Mouse (Mus musculus): Measurements from ENCODE around the gene Armc9. TPM values are rescaled to one million over a fixed set of nuclear protein-coding genes. Genes with fewer than 3 reads are reported as not detected.
A peak's percentile ranks its signal among the peaks of the same experiment; 100 is the strongest.

The Armc9 gene
- polyA plus RNA-seq (2011; ENCODE audit: insufficient read depth, insufficient read length, low replicate concordance, missing spikeins), result 8.5 and 9.6 TPM in 2 replicates

GRCm38 (mm10) chr1:86154133-86154823 is at the start of gene Armc9:
TSS of gene Armc9 (plus strand) at chr1:86154780.
- 0 out of 2 replicates have a peak, but pooled peaks have one; percentile 11 for TF ChIP-seq CTCF (IDR thresholded peaks at IDR 0.05; ENCODE audit: control insufficient read depth, insufficient read depth, low read length)
- TF ChIP-seq POLR2A (IDR thresholded peaks at IDR 0.05; ENCODE audit: borderline replicate concordance, control insufficient read depth, low read depth, low read length), result peak; percentile 90
- Histone ChIP-seq H3K4me1 (ENCODE audit: control insufficient read depth, insufficient read depth, low read length) (peaks cover 1% of the 10 kb centered on the region), H3K27ac (ENCODE audit: control insufficient read depth, insufficient read depth, low read depth, low read length, poor library complexity) (peak within 1 kb of the TSS; percentile 60), H3K4me3 (replicated peaks; ENCODE audit: control insufficient read depth, low read depth, low read length) (peak within 1 kb of the TSS; percentile 83)
- 2% methylated on average over 40 of the region's 40 CpGs for WGBS

DNA sequence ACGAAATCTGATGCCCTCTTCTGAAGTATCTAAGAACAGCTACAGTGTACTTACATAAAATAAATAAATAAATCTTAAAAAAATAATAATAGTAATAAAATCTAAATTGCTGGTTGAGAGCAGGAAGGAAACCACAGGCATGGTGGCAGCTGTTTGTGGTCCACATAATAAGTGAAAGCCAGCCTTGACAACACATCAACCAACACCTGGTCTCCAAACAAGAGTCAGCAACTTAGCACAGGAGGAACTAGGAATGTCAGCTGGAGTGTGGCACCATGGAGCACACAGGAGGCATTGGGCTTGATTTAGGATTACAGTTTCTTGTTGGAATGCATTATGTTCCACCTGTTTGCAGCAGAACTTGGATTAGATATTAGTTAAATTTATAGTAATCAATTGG is 49.5 kb upstream of the Armc9 start:
- WGBS, result 86% methylated on average over 1 of the region's 1 CpGs
- TF ChIP-seq POLR2A (IDR thresholded peaks at IDR 0.05; ENCODE audit: borderline replicate concordance, control insufficient read depth, low read depth, low read length) (no peak), CTCF (IDR thresholded peaks at IDR 0.05; ENCODE audit: control insufficient read depth, insufficient read depth, low read length) (no peak)
- H3K4me1 ChIP-seq (ENCODE audit: control insufficient read depth, insufficient read depth, low read length), result no peaks in the 10 kb centered on the region
- no peak overlapping the region for H3K4me3 ChIP-seq (replicated peaks; ENCODE audit: control insufficient read depth, low read depth, low read length)
- no peak overlapping the region for H3K27ac ChIP-seq (ENCODE audit: control insufficient read depth, insufficient read depth, low read depth, low read length, poor library complexity)

- no peaks in the 10 kb centered on the region for H3K4me1 ChIP-seq (ENCODE audit: control insufficient read depth, insufficient read depth, low read length)
- no peak within 1 kb of the TSS for H3K4me3 ChIP-seq (replicated peaks; ENCODE audit: control insufficient read depth, low read depth, low read length)
- H3K27ac ChIP-seq (ENCODE audit: control insufficient read depth, insufficient read depth, low read depth, low read length, poor library complexity), result no peak within 1 kb of the TSS
- WGBS, result 77% methylated on average over 6 of the region's 6 CpGs
- TF ChIP-seq CTCF (IDR thresholded peaks at IDR 0.05; ENCODE audit: control insufficient read depth, insufficient read depth, low read length) (no peak), POLR2A (IDR thresholded peaks at IDR 0.05; ENCODE audit: borderline replicate concordance, control insufficient read depth, low read depth, low read length) (no peak)
Observed at GRCm38 (mm10) chr1:86111779-86112178, 42.8 kb upstream of the Armc9 start, which contains the start of gene Htr2b. TSS of gene Htr2b (minus strand) at chr1:86111970.

DNA sequence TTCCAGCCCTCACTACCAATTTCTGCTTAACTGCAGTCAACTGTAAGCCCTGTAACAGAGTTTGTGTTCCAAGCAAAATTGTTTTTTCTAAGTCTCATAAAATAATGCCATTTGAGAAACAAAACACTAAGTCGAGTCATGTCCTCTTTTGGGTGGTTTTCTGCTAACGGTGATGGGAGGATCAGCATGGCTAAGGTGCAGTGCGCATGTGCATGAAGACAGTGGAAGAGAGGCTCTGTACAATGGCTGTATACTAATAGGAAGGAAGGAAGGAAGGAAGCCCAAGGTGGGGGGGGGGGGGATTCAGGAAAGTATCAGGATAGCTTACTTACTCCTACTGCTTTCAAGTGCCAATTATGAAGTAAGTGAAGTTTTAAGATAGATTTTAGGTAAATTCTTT is 40.4 kb upstream of the Armc9 start:
- Histone ChIP-seq H3K27ac (ENCODE audit: control insufficient read depth, insufficient read depth, low read depth, low read length, poor library complexity) (no peak overlapping the region), H3K4me1 (ENCODE audit: control insufficient read depth, insufficient read depth, low read length) (no peaks in the 10 kb centered on the region)

GRCm38 (mm10) chr1:86119549-86119948 is 35.0 kb upstream of the Armc9 start:
- TF ChIP-seq CTCF (IDR thresholded peaks at IDR 0.05; ENCODE audit: control insufficient read depth, insufficient read depth, low read length) (no peak), POLR2A (IDR thresholded peaks at IDR 0.05; ENCODE audit: borderline replicate concordance, control insufficient read depth, low read depth, low read length) (no peak)
- Histone ChIP-seq H3K4me1 (ENCODE audit: control insufficient read depth, insufficient read depth, low read length) (no peaks in the 10 kb centered on the region), H3K4me3 (replicated peaks; ENCODE audit: control insufficient read depth, low read depth, low read length) (no peak overlapping the region), H3K27ac (ENCODE audit: control insufficient read depth, insufficient read depth, low read depth, low read length, poor library complexity) (no peak overlapping the region)
- 91% methylated on average over 4 of the region's 4 CpGs for WGBS

More for the DNA sequence above, 40.4 kb upstream of the Armc9 start:
- TF ChIP-seq CTCF (IDR thresholded peaks at IDR 0.05; ENCODE audit: control insufficient read depth, insufficient read depth, low read length), result no peak
- no peak for TF ChIP-seq POLR2A (IDR thresholded peaks at IDR 0.05; ENCODE audit: borderline replicate concordance, control insufficient read depth, low read depth, low read length)
- WGBS, result 76% methylated on average over 3 of the region's 3 CpGs
- no peak overlapping the region for H3K4me3 ChIP-seq (replicated peaks; ENCODE audit: control insufficient read depth, low read depth, low read length)

DNA sequence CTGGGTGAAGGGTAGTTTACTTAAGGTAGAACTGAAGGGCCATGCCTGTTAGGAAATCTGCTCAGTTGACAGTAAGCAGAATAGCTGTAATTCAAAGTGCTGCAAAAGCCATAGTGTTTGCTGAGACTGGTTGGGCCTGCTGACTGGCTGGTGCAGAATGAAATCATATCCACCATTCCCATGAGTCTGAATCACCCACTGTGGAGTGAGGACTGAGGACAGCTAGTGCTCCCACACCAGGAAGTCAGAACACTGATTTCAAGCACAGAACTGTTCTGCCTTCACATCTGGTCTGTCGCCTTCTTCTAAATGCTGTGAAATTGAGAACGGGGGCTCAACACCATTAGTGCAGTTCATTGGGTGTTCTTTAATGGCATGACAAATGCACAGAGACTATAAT is 28.5 kb upstream of the Armc9 start:
- 95% methylated on average over 2 of the region's 2 CpGs for WGBS
- H3K4me1 ChIP-seq (ENCODE audit: control insufficient read depth, insufficient read depth, low read length), result no peaks in the 10 kb centered on the region
- no peak overlapping the region for H3K4me3 ChIP-seq (replicated peaks; ENCODE audit: control insufficient read depth, low read depth, low read length)
- TF ChIP-seq POLR2A (IDR thresholded peaks at IDR 0.05; ENCODE audit: borderline replicate concordance, control insufficient read depth, low read depth, low read length), result no peak
- TF ChIP-seq CTCF (IDR thresholded peaks at IDR 0.05; ENCODE audit: control insufficient read depth, insufficient read depth, low read length), result no peak
- H3K27ac ChIP-seq (ENCODE audit: control insufficient read depth, insufficient read depth, low read depth, low read length, poor library complexity), result no peak overlapping the region

GRCm38 (mm10) chr1:86133337-86133736 is 21.2 kb upstream of the Armc9 start, which contains the start of gene Gm21972:
TSS of gene Gm21972 (plus strand) at chr1:86133637.
- WGBS, result 93% methylated on average over 4 of the region's 4 CpGs
- Histone ChIP-seq H3K4me1 (ENCODE audit: control insufficient read depth, insufficient read depth, low read length) (no peaks in the 10 kb centered on the region), H3K4me3 (replicated peaks; ENCODE audit: control insufficient read depth, low read depth, low read length) (no peak within 1 kb of the TSS), H3K27ac (ENCODE audit: control insufficient read depth, insufficient read depth, low read depth, low read length, poor library complexity) (no peak within 1 kb of the TSS)
- no peak for TF ChIP-seq POLR2A (IDR thresholded peaks at IDR 0.05; ENCODE audit: borderline replicate concordance, control insufficient read depth, low read depth, low read length)
- TF ChIP-seq CTCF (IDR thresholded peaks at IDR 0.05; ENCODE audit: control insufficient read depth, insufficient read depth, low read length), result no peak

DNA sequence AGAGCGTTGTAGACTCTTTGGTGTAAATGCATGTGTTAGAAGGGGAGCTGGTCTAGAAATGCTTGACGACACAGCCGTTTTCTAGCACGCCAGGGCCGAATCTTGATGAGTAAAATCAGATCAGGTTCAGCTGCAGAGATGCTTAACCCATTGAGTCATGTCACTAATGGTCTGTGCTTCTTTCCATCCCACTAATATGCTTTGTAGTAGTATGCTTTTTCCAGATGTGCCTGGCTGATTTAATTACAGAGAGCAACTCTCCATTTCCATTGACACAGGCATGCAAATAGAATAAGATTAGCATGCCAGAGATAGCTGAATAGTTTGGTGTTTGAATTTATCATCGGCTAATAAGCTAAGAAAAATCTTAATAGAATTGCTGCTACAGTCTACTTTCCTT is 19.3 kb upstream of the Armc9 start:
- Histone ChIP-seq H3K4me3 (replicated peaks; ENCODE audit: control insufficient read depth, low read depth, low read length) (no peak overlapping the region), H3K4me1 (ENCODE audit: control insufficient read depth, insufficient read depth, low read length) (no peaks in the 10 kb centered on the region), H3K27ac (ENCODE audit: control insufficient read depth, insufficient read depth, low read depth, low read length, poor library complexity) (no peak overlapping the region)
- TF ChIP-seq CTCF (IDR thresholded peaks at IDR 0.05; ENCODE audit: control insufficient read depth, insufficient read depth, low read length), result no peak
- no peak for TF ChIP-seq POLR2A (IDR thresholded peaks at IDR 0.05; ENCODE audit: borderline replicate concordance, control insufficient read depth, low read depth, low read length)
- WGBS, result 92% methylated on average over 6 of the region's 6 CpGs
